Mouse (Mus musculus) intestine, embryonic 14.5 days (tissue): ENCODE measurements at regions not wholly inside any gene's neighbourhood (a gene's known extent, or its start where the extent isn't known, plus 50 kb on each side); places are given as distances from the start of the nearest gene placed in this dataset.

ENCODE experiments used
- ATAC-seq: fragments of 200-750 bp; cut with Nextera tagmentation; replicated peaks from 2 replicates; pipeline ENCODE4 v1.8.0; 2017; ENCODE audit warnings: low read depth, moderate number of reproducible peaks, moderate TSS enrichment, moderate library complexity; ENCODE audit not compliant: low FRiP score, low TSS enrichment
- DNase-seq: peaks from one replicate; pipeline ENCODE4 v3.0.0-alpha.2; 2018; ENCODE audit warnings: low spot score
- H3K27ac ChIP-seq: fragments of 300-500 bp; sonication (generic); 2 replicates; pipeline ENCODE4 v1.5.1; 2014; ENCODE audit warnings: low read depth, mild to moderate bottlenecking, control low read depth
- H3K27me3 ChIP-seq: fragments of 300-500 bp; sonication (generic); replicated peaks from 2 replicates; pipeline ENCODE4 v1.6.1; 2014; ENCODE audit warnings: low read length, control low read depth; ENCODE audit not compliant: control insufficient read depth, insufficient read depth
- H3K36me3 ChIP-seq: fragments of 300-500 bp; sonication (generic); 2 replicates; pipeline ENCODE4 v1.6.1; 2014; ENCODE audit warnings: low read length, control low read depth; ENCODE audit not compliant: control insufficient read depth, insufficient read depth
- H3K4me1 ChIP-seq: fragments of 300-500 bp; sonication (generic); replicated peaks from 2 replicates; pipeline ENCODE4 v1.6.1; 2014; ENCODE audit warnings: low read length, control low read depth, mixed read lengths; ENCODE audit not compliant: control insufficient read depth, insufficient read depth
- H3K4me2 ChIP-seq: fragments of 300-500 bp; sonication (generic); 2 replicates; pipeline ENCODE4 v1.6.1; 2014; ENCODE audit warnings: low read length
- H3K4me3 ChIP-seq: fragments of 300-500 bp; sonication (generic); 2 replicates; pipeline ENCODE4 v1.5.1; 2014; ENCODE audit warnings: low read depth, low read length, control low read depth, mixed read lengths
- H3K9ac ChIP-seq: fragments of 300-500 bp; sonication (generic); 2 replicates; pipeline ENCODE4 v1.6.1; 2014; ENCODE audit warnings: mild to moderate bottlenecking, low read length
- H3K9me3 ChIP-seq: fragments of 300-500 bp; sonication (generic); 2 replicates; pipeline ENCODE4 v1.6.1; 2016; ENCODE audit warnings: low read length, control low read depth; ENCODE audit not compliant: control insufficient read depth
- WGBS: fragments of 180-500 bp; shearing (Covaris S2); extraction: QIAGEN DNeasy Blood & Tissue Kit; methylation state at CpG from one replicate; pipeline ENCODE4 v1.1.7; 2014; 5-methylcytosine and 5-hydroxymethylcytosine counted together

GRCm38 (mm10) chr16:76725991-76726390 lies 287.5 kb upstream of the Usp25 start:
- ATAC-seq (no peak), DNase-seq (no peak)
- H3K4me2 ChIP-seq, result no peak overlapping the region
- no peaks in the 10 kb centered on the region for H3K27me3 ChIP-seq
- H3K27ac ChIP-seq, result no peak overlapping the region
- no peak overlapping the region for H3K4me3 ChIP-seq
- 72% methylated on average over 4 of the region's 4 CpGs for WGBS
- no peaks in the 10 kb centered on the region for H3K4me1 ChIP-seq
- no peaks in the 10 kb centered on the region for H3K36me3 ChIP-seq
- H3K9ac ChIP-seq, result no peak overlapping the region
- no peaks in the 10 kb centered on the region for H3K9me3 ChIP-seq

GRCm38 (mm10) chr16:76725271-76725670 lies 288.2 kb upstream of the Usp25 start:
- Histone ChIP-seq H3K9ac (no peak overlapping the region), H3K27me3 (no peaks in the 10 kb centered on the region), H3K9me3 (no peaks in the 10 kb centered on the region), H3K4me3 (no peak overlapping the region), H3K4me1 (no peaks in the 10 kb centered on the region), H3K36me3 (no peaks in the 10 kb centered on the region), H3K27ac (no peak overlapping the region), H3K4me2 (no peak overlapping the region)
- ATAC-seq (no peak), DNase-seq (no peak)
- 41% methylated on average over 8 of the region's 8 CpGs for WGBS

GRCm38 (mm10) chr16:76718809-76719208 lies 294.7 kb upstream of the Usp25 start:
- Histone ChIP-seq H3K27ac (no peak overlapping the region), H3K27me3 (no peaks in the 10 kb centered on the region), H3K9me3 (no peaks in the 10 kb centered on the region), H3K4me2 (no peak overlapping the region), H3K9ac (no peak overlapping the region), H3K36me3 (no peaks in the 10 kb centered on the region), H3K4me3 (no peak overlapping the region), H3K4me1 (no peaks in the 10 kb centered on the region)
- ATAC-seq (no peak), DNase-seq (no peak)
- WGBS, result 84% methylated on average over 1 of the region's 1 CpGs

GRCm38 (mm10) chr16:76718147-76718546 lies 295.4 kb upstream of the Usp25 start:
- 88% methylated on average over 1 of the region's 1 CpGs for WGBS
- H3K4me1 ChIP-seq, result no peaks in the 10 kb centered on the region

GRCm38 (mm10) chr16:76694913-76695312 lies 318.6 kb upstream of the Usp25 start:
- H3K4me2 ChIP-seq, result no peak overlapping the region
- no peak overlapping the region for H3K9ac ChIP-seq
- ATAC-seq, result no peak
- H3K4me1 ChIP-seq, result no peaks in the 10 kb centered on the region
- no peak overlapping the region for H3K4me3 ChIP-seq
- H3K27ac ChIP-seq, result no peak overlapping the region
- 42% methylated on average over 6 of the region's 6 CpGs for WGBS
- DNase-seq, result no peak
- H3K9me3 ChIP-seq, result no peaks in the 10 kb centered on the region
- H3K27me3 ChIP-seq, result no peaks in the 10 kb centered on the region
- H3K36me3 ChIP-seq, result no peaks in the 10 kb centered on the region

More at GRCm38 (mm10) chr16:76718147-76718546, 295.4 kb upstream of the Usp25 start:
- no peak overlapping the region for H3K9ac ChIP-seq
- no peak for DNase-seq
- no peaks in the 10 kb centered on the region for H3K27me3 ChIP-seq
- H3K4me2 ChIP-seq, result no peak overlapping the region
- H3K36me3 ChIP-seq, result no peaks in the 10 kb centered on the region
- no peak for ATAC-seq
- H3K27ac ChIP-seq, result no peak overlapping the region
- H3K4me3 ChIP-seq, result no peak overlapping the region
- H3K9me3 ChIP-seq, result no peaks in the 10 kb centered on the region

GRCm38 (mm10) chr16:76687735-76688447 lies 314.3 kb upstream of the Nrip1 start:
- ATAC-seq, result no peak
- WGBS, result 91% methylated on average over 18 of the region's 18 CpGs
- Histone ChIP-seq H3K4me2 (no peak overlapping the region), H3K9me3 (no peaks in the 10 kb centered on the region), H3K4me3 (no peak overlapping the region), H3K4me1 (no peaks in the 10 kb centered on the region), H3K27ac (no peak overlapping the region), H3K27me3 (no peaks in the 10 kb centered on the region), H3K9ac (no peak overlapping the region), H3K36me3 (no peaks in the 10 kb centered on the region)
- DNase-seq, result no peak

GRCm38 (mm10) chr16:76685562-76685961 lies 311.9 kb upstream of the Nrip1 start:
- Histone ChIP-seq H3K36me3 (no peaks in the 10 kb centered on the region), H3K4me2 (no peak overlapping the region), H3K27me3 (no peaks in the 10 kb centered on the region), H3K9me3 (no peaks in the 10 kb centered on the region), H3K27ac (no peak overlapping the region), H3K4me3 (no peak overlapping the region), H3K4me1 (no peaks in the 10 kb centered on the region), H3K9ac (no peak overlapping the region)
- 59% methylated on average over 8 of the region's 8 CpGs for WGBS
- DNase-seq (no peak), ATAC-seq (no peak)

- H3K36me3 ChIP-seq, result no peaks in the 10 kb centered on the region
- H3K27me3 ChIP-seq, result no peaks in the 10 kb centered on the region
- H3K9ac ChIP-seq, result 0 out of 2 replicates have a peak overlapping the region, but pooled peaks have one; percentile 8
- H3K4me2 ChIP-seq, result peak overlapping the region; percentile 47
- H3K9me3 ChIP-seq, result no peaks in the 10 kb centered on the region
- H3K4me3 ChIP-seq, result peak overlapping the region; percentile 21
- ATAC-seq (peak; percentile 47; the same call in 1 of the 2 replicates), DNase-seq (no peak)
- 36% methylated on average over 19 of the region's 19 CpGs for WGBS
- no peaks in the 10 kb centered on the region for H3K4me1 ChIP-seq
- peak overlapping the region; percentile 52 for H3K27ac ChIP-seq
Observed at GRCm38 (mm10) chr16:76680061-76680911, 306.7 kb upstream of the Nrip1 start.
